Mouse (Mus musculus): ENCODE results near the gene B3galt1. TPM values are rescaled to one million over a fixed set of nuclear protein-coding genes. Genes with fewer than 3 reads are reported as not detected.
A peak's percentile ranks its signal among the peaks of the same experiment; 100 is the strongest.

B3galt1 gene
- polyA plus RNA-seq, 1 experiment from 2014 or later = 34.1 TPM

- Histone ChIP-seq H3K9ac (no peak overlapping the region), H3K27ac (no peak overlapping the region), H3K9me3 (no peaks in the 10 kb centered on the region), H3K4me3 (no peak overlapping the region), H3K36me3 (no peaks in the 10 kb centered on the region), H3K4me1 (no peaks in the 10 kb centered on the region), H3K27me3 (replicated peaks) (no peaks in the 10 kb centered on the region), H3K4me2 (replicated peaks) (no peak overlapping the region)
- 55% methylated on average over 6 of the region's 6 CpGs for WGBS
- no peak for ATAC-seq (ENCODE audit: low FRiP score, low read depth)
These were observed 559.1 kb downstream of the B3galt1 start for GRCm38 (mm10) chr2:68124751-68125150.

- ATAC-seq (ENCODE audit: low FRiP score, low read depth) = no peak
These were observed 575.4 kb downstream of the B3galt1 start for GRCm38 (mm10) chr2:68141094-68141493.

DNA sequence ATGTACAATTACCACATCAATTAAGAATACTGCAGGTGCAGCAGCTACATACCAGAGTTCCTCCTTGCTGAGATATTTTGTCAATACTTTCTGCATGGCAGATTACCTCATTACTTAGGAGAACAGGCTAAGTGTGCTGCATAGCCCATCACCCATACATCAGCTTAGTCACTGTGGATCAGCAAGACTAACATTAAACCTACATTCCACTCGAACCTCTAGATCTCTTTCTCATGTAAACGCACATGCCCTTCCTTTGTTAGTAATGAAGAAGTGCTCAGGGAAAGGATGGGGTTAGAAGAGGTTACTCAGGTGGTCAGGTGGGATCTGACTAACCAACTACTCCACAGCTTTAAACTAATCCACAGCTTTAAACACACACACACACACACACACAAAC lies 577.6 kb downstream of the B3galt1 start:
- no peak overlapping the region for H3K4me2 ChIP-seq (replicated peaks)
- H3K36me3 ChIP-seq = no peaks in the 10 kb centered on the region

More at GRCm38 (mm10) chr2:68141094-68141493, 575.4 kb downstream of the B3galt1 start:
- Histone ChIP-seq H3K27me3 (replicated peaks) (no peaks in the 10 kb centered on the region), H3K27ac (no peak overlapping the region), H3K36me3 (no peaks in the 10 kb centered on the region), H3K9ac (no peak overlapping the region), H3K4me2 (replicated peaks) (no peak overlapping the region), H3K4me3 (no peak overlapping the region), H3K9me3 (0 out of 2 replicates have a peak, but pooled peaks cover 6% of the 10 kb centered on the region), H3K4me1 (no peaks in the 10 kb centered on the region)
- WGBS = 95% methylated on average over 2 of the region's 2 CpGs

GRCm38 (mm10) chr2:68159751-68160150 lies 594.1 kb downstream of the B3galt1 start:
- ATAC-seq (ENCODE audit: low FRiP score, low read depth) = no peak
- Histone ChIP-seq H3K27me3 (replicated peaks) (no peaks in the 10 kb centered on the region), H3K4me1 (no peaks in the 10 kb centered on the region), H3K9ac (no peak overlapping the region), H3K36me3 (no peaks in the 10 kb centered on the region), H3K4me3 (no peak overlapping the region), H3K4me2 (replicated peaks) (no peak overlapping the region), H3K9me3 (no peaks in the 10 kb centered on the region), H3K27ac (no peak overlapping the region)
- WGBS = 91% methylated on average over 5 of the region's 5 CpGs

More for the DNA sequence above, 577.6 kb downstream of the B3galt1 start:
- Histone ChIP-seq H3K4me1 (no peaks in the 10 kb centered on the region), H3K4me3 (no peak overlapping the region), H3K9me3 (0 out of 2 replicates have a peak, but pooled peaks cover 6% of the 10 kb centered on the region), H3K27ac (no peak overlapping the region), H3K9ac (no peak overlapping the region), H3K27me3 (replicated peaks) (no peaks in the 10 kb centered on the region)
- WGBS = 71% methylated on average over 2 of the region's 2 CpGs
- ATAC-seq (ENCODE audit: low FRiP score, low read depth) = no peak

DNA sequence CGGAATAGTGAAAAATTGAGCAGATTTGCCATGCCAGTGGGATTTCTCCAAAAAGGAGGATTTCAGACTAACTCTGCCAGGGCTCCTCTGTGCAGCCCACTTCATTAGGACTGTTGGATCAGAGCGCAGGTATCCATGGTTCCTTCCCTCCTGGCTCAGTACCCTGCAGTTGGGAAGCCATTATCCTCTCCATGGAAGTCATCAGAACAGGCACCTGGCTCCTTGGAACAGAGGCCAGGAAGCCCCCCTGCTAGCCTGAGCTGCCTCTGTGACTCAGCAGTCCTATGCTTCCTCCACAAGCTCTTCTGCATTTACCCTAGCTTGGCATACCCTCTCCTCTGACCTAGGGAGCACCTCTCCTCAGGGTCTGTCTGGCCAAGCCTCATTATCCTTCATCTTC lies 594.9 kb downstream of the B3galt1 start:
- H3K4me1 ChIP-seq = no peaks in the 10 kb centered on the region
- no peak overlapping the region for H3K4me3 ChIP-seq
- H3K27ac ChIP-seq = no peak overlapping the region
- H3K9ac ChIP-seq = no peak overlapping the region
- H3K4me2 ChIP-seq (replicated peaks) = no peak overlapping the region
- 91% methylated on average over 2 of the region's 2 CpGs for WGBS
- no peak for ATAC-seq (ENCODE audit: low FRiP score, low read depth)
- no peaks in the 10 kb centered on the region for H3K36me3 ChIP-seq
- no peaks in the 10 kb centered on the region for H3K9me3 ChIP-seq
- no peaks in the 10 kb centered on the region for H3K27me3 ChIP-seq (replicated peaks)

GRCm38 (mm10) chr2:68162012-68162411 lies 596.3 kb downstream of the B3galt1 start:
- Histone ChIP-seq H3K27me3 (replicated peaks) (no peaks in the 10 kb centered on the region), H3K4me3 (no peak overlapping the region), H3K4me2 (replicated peaks) (no peak overlapping the region), H3K9me3 (no peaks in the 10 kb centered on the region), H3K27ac (no peak overlapping the region), H3K36me3 (no peaks in the 10 kb centered on the region), H3K9ac (no peak overlapping the region), H3K4me1 (no peaks in the 10 kb centered on the region)
- no peak for ATAC-seq (ENCODE audit: low FRiP score, low read depth)
- WGBS = 87% methylated on average over 4 of the region's 4 CpGs

DNA sequence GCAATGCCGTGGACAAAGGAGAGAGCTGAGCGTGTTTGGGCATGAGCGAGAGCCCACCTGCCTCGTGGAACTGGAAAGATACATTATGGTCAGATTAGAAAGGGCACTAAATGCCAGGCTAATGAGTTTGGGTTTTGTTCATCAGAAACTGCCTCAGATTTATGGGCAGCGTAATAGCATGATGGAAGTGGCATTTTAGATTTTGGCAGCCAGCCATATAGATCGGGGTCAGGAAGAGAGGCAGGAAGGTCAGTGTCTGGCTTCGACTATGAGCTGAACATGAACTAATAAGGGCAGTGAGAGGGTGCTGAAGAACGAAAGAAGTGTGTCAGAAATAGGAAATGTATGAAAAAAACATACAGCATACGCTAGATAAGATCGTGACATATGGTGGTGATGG lies 605.6 kb downstream of the B3galt1 start:
- no peak overlapping the region for H3K4me2 ChIP-seq (replicated peaks)
- no peaks in the 10 kb centered on the region for H3K9me3 ChIP-seq
- no peaks in the 10 kb centered on the region for H3K27me3 ChIP-seq (replicated peaks)
- H3K27ac ChIP-seq = no peak overlapping the region
- no peaks in the 10 kb centered on the region for H3K36me3 ChIP-seq
- H3K9ac ChIP-seq = no peak overlapping the region
- H3K4me1 ChIP-seq = no peaks in the 10 kb centered on the region
- no peak overlapping the region for H3K4me3 ChIP-seq
- ATAC-seq (ENCODE audit: low FRiP score, low read depth) = no peak
- 74% methylated on average over 10 of the region's 10 CpGs for WGBS

Small RNA genes lying within 50 kb of the gene (microRNA-seq; reads per million reads assigned to microRNA genes)
- gene Mir6335 (not detected), gene Mir7224 (7.0 reads per million, percentile 19 among the genes with 10 or more reads in this experiment)

Other genes with a start within 250 kb of the B3galt1 start
- gene Gm21830, start 152.1 kb upstream of the B3galt1 start, polyA plus RNA-seq (2016; fragmentation: Nextera tagmentation; extraction: Ambion mirVana) = not detected in 2 replicates
- not detected in 2 replicates for gene Gm26727, start 132.7 kb upstream of the B3galt1 start, polyA plus RNA-seq (2016; fragmentation: Nextera tagmentation; extraction: Ambion mirVana)
- not detected in 2 replicates for gene Xirp2, start 119.9 kb upstream of the B3galt1 start, polyA plus RNA-seq (2016; fragmentation: Nextera tagmentation; extraction: Ambion mirVana)

Data from neural tube, embryonic 12.5 days (tissue).